Mouse (Mus musculus) cerebellum, adult 2 months (tissue): ENCODE measurements around the gene Ctf2. TPM values are rescaled to one million over a fixed set of nuclear protein-coding genes. Genes with fewer than 3 reads are reported as not detected.

Experiments used
- DNase-seq, 2 experiments: peaks; one replicate each; pipeline ENCODE4 v3.0.0; 2021
- H3K27ac ChIP-seq: fragments of 200-500 bp; 2 replicates; pipeline ENCODE4 v1.5.1; 2012; ENCODE audit warnings: low read length, control low read depth, inconsistent platforms; ENCODE audit not compliant: insufficient read depth
- H3K27me3 ChIP-seq: fragments of 200-500 bp; 2 replicates; pipeline ENCODE4 v1.6.1; 2012; ENCODE audit warnings: inconsistent platforms, mild to moderate bottlenecking, low read length, moderate library complexity; ENCODE audit not compliant: control insufficient read depth, insufficient read depth
- H3K4me1 ChIP-seq: fragments of 200-500 bp; 2 replicates; pipeline ENCODE4 v1.6.1; 2011; ENCODE audit warnings: low read length; ENCODE audit not compliant: control insufficient read depth, insufficient read depth
- H3K4me3 ChIP-seq: fragments of 200-500 bp; replicated peaks from 2 replicates; pipeline ENCODE3; 2011; ENCODE audit warnings: mild to moderate bottlenecking, low read depth, low read length, control low read depth; ENCODE audit not compliant: insufficient read depth
- CTCF ChIP-seq: fragments of 200-500 bp; IDR thresholded peaks from 2 replicates; pipeline ENCODE4 v1.5.1; 2011; ENCODE audit warnings: low read depth, mild to moderate bottlenecking, control low read depth, low read length, moderate library complexity, borderline replicate concordance; ENCODE audit not compliant: insufficient read depth
- POLR2A ChIP-seq: fragments of 200-500 bp; IDR thresholded peaks from 2 replicates; pipeline ENCODE4 v1.6.1; 2011; ENCODE audit warnings: low read length, control low read depth, borderline replicate concordance; ENCODE audit not compliant: insufficient read depth
- WGBS: fragments of 180-500 bp; shearing (Covaris S2); methylation state at CpG from one replicate; pipeline ENCODE4 v1.1.7; 2018; 5-methylcytosine and 5-hydroxymethylcytosine counted together
- polyA plus RNA-seq: library from polyadenylated mRNA; depleted of rRNA; stranded (reverse); fragments of >200 nt; gene quantifications from 2 replicates; pipeline ENCODE4 v1.2.3, GENCODE M21; 2012

The Ctf2 gene
- polyA plus RNA-seq, 1 experiment = not detected

DNA sequence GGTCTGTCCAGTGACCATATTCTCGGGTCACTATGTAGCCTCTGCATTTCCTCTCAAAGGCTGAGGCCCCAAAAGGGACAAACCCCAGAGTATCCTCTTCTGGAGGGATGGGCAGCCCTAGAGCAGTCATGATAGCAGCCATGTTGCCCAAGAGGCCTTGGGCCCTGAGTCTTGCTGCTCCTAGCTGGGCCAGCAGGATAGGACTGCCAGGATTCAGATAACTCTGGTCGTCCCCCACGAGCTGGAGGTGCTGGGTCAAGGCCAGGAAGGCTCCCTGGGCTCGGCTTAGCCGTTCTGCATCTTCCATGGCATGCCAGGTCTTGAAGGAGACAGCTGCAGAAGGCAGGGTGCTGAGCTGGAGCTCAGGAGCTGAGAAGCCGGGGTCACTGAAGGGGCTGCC is 12.7 kb downstream of the Ctf2 start:
- no peak for TF ChIP-seq CTCF
- no peak for TF ChIP-seq POLR2A
- no peaks in the 10 kb centered on the region for H3K4me1 ChIP-seq
- H3K4me3 ChIP-seq = no peak overlapping the region
- H3K27ac ChIP-seq = no peak overlapping the region
- WGBS = 59% methylated on average over 6 of the region's 6 CpGs
- DNase-seq = peak in 1 of 2 experiments; percentile 11
- H3K27me3 ChIP-seq = no peaks in the 10 kb centered on the region

DNA sequence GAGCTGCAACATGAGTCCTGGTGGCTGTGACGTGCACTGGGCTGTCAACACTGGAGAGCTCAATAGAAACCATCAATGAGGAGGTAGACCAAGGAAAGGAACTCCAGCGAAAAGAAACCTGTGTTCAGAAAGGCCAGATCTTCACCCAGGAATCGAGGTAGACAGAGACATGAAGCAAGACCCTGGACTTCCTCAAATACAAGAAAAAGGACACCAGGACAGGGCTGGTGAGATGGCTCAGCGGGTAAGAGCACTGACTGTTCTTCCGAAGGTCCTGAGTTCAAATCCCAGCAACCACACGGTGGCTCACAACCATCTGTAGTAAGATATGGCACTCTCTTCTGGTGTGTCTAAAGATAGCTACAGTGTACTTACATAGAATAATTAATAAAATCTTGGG is 13.6 kb downstream of the Ctf2 start:
- DNase-seq = peak in 1 of 2 experiments; percentile 7
- Histone ChIP-seq H3K27me3 (no peaks in the 10 kb centered on the region), H3K27ac (no peak overlapping the region), H3K4me3 (no peak overlapping the region), H3K4me1 (no peaks in the 10 kb centered on the region)
- WGBS = 92% methylated on average over 6 of the region's 6 CpGs
- TF ChIP-seq CTCF (no peak), POLR2A (no peak)

DNA sequence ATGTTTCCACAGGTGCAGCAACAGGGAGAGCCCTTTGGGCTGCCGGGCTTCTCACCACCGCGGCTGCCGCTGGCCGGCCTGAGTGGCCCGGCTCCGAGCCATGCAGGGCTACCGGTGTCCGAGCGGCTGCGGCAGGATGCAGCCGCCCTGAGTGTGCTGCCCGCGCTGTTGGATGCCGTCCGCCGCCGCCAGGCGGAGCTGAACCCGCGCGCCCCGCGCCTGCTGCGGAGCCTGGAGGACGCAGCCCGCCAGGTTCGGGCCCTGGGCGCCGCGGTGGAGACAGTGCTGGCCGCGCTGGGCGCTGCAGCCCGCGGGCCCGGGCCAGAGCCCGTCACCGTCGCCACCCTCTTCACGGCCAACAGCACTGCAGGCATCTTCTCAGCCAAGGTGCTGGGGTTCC is 15.0 kb downstream of the Ctf2 start:
- Histone ChIP-seq H3K27me3 (no peaks in the 10 kb centered on the region), H3K27ac (0 out of 2 replicates have a peak overlapping the region, but pooled peaks have one; percentile 15), H3K4me3 (peak overlapping the region; percentile 48), H3K4me1 (no peaks in the 10 kb centered on the region)
- under 1% methylated on average over 41 of the region's 41 CpGs for WGBS
- DNase-seq = peak; percentile 82 to 85
- TF ChIP-seq CTCF (peak; percentile 46; the same call in 1 of the 2 replicates), POLR2A (no peak)

DNA sequence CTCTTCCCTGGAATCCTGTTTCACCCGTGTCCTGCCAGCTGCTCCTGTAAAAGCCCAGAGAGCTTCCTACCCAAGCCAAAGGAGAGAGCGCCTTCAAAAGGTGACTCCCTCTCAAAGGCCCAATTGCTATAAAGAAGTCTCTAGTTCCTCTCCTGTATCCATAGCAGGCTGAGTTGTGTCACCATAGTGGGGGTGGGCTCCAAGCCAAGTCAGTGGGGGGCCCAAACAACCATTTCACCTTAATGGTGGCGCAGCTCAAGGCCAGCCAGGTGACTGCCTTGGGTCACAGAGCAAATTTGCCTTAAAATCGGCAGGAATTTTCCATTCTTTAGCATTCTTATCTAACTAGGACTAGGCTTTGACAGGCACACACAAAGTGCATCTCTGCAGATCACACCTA is 17.1 kb downstream of the Ctf2 start:
- H3K4me1 ChIP-seq = no peaks in the 10 kb centered on the region
- no peaks in the 10 kb centered on the region for H3K27me3 ChIP-seq
- 87% methylated on average over 4 of the region's 4 CpGs for WGBS
- no peak for DNase-seq
- H3K27ac ChIP-seq = no peak overlapping the region
- no peak overlapping the region for H3K4me3 ChIP-seq
- TF ChIP-seq POLR2A (no peak), CTCF (no peak)

DNA sequence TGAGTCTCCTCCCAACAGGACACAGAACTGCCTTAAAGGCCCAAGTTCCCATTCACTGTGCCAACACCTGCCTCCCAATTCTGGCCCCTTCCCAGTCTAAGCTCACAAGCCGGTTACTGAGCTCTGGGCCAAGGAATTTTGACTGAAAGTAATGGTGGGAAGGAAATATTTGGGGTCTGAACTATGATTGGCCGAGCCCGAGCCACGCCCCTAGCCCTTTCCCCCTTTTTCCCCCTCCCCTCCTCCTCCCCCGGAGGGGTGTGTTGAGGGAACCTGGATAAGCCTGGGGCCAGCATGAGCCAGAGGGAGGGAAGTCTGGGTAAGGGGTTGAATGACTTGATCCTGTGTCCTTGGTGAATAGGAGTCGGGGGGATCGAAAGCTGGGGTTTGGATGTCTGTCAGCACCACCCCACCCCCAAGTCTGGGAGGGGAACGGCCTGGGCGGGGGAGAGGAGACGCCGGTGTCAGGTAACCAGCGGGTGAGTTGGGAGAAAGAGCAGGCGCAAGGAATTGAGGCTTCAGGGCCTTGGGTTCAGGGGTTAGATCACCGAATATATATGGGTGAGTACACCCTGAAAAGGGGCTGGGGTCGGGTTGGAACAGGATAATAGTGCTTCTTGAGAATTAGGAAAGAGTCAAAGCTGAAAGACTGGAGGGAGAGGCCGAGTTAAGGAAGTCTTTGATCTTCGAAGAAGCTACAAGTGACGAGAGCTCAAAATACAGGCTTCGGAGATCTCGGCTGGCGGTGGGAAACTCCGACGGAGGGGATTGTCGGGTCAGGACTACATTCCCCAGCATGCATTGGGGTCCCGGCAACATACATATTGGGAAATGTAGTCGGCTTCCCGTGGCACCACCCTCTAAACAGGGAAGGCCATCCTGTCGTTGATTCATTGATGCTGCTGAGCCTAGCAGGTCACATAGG is 19.2 kb downstream of the Ctf2 start, which contains the start of gene Ctf1:
Ctf1 (plus strand) TSS at position 276 of the 925 bp plus-strand sequence.
- Histone ChIP-seq H3K4me3 (peak within 1 kb of the TSS; percentile 19), H3K27me3 (no peaks in the 10 kb centered on the region), H3K4me1 (peaks cover 3% of the 10 kb centered on the region; the same call in 1 of the 2 replicates), H3K27ac (no peak within 1 kb of the TSS)
- DNase-seq = peak; percentile 76 to 82
- 7% methylated on average over 28 of the region's 28 CpGs for WGBS
- TF ChIP-seq POLR2A (no peak), CTCF (no peak)

DNA sequence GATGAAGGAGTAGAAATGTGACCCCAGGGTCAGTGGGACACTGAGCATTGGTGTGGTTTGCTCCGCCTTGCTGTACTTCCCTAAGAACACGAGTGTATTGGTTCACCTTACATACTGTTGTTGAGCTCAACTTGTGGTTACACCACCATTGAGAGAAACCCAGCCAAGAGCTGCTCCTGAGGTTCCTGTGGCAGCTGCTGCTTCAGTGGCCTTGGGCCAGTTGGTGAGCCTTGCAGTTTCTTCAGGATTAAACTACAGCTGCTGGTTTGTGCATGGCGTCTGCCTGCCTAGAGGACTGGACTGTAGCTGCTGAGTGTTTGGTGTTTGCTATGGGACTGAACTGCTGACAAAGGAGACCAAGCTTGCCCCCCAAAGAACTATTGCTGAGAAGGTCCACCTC is 20.5 kb downstream of the Ctf2 start:
- Histone ChIP-seq H3K27me3 (no peaks in the 10 kb centered on the region), H3K4me1 (peaks cover 11% of the 10 kb centered on the region; the same call in 1 of the 2 replicates), H3K27ac (no peak overlapping the region), H3K4me3 (no peak overlapping the region)
- no peak for DNase-seq
- TF ChIP-seq POLR2A = no peak
- 73% methylated on average over 3 of the region's 3 CpGs for WGBS

DNA sequence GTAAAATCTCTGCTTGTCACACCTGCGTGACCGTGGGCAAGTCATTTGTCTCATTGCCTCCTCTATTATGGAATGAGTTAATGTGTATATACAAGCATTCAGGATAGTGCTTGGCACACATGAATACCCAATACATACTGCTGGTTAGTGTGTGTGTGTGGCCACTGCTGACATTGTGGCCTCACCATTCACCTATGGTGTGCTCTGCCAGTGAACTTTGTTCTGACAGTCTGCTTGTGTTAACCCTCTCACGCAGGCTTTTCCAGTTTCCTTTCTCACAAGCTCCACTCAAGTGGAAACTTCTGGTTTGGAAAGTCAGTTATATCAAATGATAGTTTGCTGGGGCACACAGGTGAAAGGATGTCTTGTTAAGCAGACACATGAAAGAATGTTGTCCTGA is 20.9 kb downstream of the Ctf2 start:
- no peak overlapping the region for H3K27ac ChIP-seq
- H3K4me1 ChIP-seq = peaks cover 15% of the 10 kb centered on the region; the same call in 1 of the 2 replicates
- 92% methylated on average over 3 of the region's 3 CpGs for WGBS
- DNase-seq = no peak
- no peak overlapping the region for H3K4me3 ChIP-seq
- TF ChIP-seq CTCF (no peak), POLR2A (no peak)
- no peaks in the 10 kb centered on the region for H3K27me3 ChIP-seq

DNA sequence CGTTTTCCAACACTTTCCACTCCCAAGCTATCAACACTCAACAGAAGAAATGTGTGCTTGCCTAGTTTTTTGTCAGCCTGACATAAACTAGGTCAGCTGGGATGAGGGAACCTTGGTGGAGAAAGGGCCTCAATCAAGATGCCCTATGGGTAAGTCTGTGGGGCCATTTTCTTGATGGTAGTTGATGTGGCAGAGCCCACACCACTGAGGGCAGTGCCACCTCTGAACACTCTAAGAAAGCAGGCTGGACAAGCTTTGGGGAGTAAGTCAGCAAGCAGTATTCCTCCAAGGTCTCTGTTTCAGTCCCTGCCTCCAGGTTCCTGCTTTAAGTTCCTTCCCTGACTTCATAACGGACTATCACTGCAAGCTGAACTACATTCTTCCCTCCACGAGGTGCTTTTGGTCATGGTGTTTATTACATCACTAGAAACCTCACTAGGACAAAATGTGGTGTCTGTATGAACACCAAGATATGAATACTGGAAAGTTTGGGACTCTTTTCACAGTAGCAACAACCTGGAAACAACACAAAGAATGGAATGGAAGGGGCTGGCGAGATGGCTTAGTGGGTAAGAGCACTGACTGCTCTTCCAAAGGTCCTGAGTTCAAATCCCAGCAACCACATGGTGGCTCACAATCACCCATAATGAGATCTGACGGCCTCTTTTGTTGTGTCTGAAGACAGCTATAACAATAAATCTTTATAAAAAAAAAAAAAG is 22.5 kb downstream of the Ctf2 start:
- TF ChIP-seq POLR2A = no peak
- no peak for TF ChIP-seq CTCF
- Histone ChIP-seq H3K4me1 (peaks cover 28% of the 10 kb centered on the region), H3K27me3 (no peaks in the 10 kb centered on the region), H3K4me3 (peak overlapping the region; percentile 76), H3K27ac (no peak overlapping the region)
- 70% methylated on average over 5 of the region's 5 CpGs for WGBS
- DNase-seq = no peak
